Mouse (Mus musculus): ENCODE data around the gene Abi1. TPM values are rescaled to one million over a fixed set of nuclear protein-coding genes. Genes with fewer than 3 reads are reported as not detected.
"Not testable (repeated sequence)": the region's sequence is repeated elsewhere in the genome, so short reads cannot be mapped to it uniquely, and the experiment has no call there.

Abi1 gene
- polyA plus RNA-seq, 3 experiments from 2014 or later, result 205 to 247 (median 244) TPM

GRCm38 (mm10) chr2:23030631-23031030 lies 9.4 kb downstream of the Abi1 start:
- ATAC-seq, result no peak

GRCm38 (mm10) chr2:23028826-23029225 lies 11.2 kb downstream of the Abi1 start:
- no peak for ATAC-seq

DNA sequence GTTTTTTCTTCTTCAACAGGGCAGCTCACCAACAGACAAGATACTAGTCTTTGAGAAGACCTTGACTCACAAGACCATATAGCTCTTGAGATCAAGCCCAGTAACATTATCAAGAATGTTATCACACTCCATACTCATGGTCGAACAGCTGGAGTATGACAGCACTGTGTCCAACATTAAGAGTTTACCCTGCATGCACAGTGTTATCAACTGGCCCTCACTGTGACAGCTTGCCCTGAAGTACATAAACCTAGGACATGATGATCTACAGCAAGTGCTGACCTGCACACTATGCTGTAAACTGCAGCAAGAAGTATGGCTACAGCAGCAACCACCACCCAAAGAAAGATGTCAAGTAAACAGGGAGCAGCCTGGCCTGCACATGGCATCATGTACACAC lies 13.7 kb downstream of the Abi1 start:
- no peak for ATAC-seq

DNA sequence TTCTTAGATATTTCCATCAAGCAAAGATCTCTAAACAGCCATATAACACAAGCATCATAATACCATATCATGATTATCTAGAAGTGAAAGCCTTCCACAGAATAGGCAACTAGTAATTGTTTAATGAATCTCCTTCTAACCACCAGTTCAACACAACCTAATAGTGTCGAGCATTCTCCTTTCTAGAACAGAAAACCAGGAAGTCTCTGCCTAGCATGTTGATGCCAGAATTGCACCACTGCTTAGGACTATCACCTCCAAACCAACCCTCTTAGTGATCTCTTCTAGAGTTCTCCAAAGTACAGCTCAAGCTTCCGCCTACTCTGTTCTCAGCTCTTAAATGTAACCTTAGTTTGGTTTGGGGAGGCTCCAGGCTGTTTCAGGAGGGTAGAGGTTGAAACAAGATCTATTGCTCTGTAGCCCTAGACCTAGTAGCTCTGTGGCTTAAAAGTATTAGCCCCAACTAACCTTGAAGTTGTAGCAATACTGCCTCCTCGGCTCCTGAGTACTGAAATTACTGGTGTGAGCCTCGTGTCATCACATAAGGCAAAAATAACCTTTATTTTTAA lies 16.2 kb downstream of the Abi1 start:
- ATAC-seq, result no peak

DNA sequence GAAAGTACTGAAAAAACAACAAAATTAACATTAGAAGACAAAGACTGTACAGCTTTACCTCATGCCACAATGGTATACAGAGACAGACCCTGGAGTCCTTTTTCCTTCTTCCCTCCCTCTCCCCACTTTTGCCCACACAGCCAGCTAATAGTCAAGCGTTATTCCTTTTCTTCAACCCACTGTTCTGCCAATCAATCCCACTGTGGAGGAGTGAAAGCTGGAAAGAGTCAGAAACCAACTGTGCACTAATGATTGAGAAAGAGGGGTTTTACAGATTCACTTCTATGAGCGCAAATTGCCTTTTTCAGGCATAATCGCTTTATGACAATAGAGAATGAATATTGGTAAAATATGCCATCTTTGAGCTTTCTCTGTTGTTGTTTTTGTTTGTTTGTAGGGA lies 17.0 kb downstream of the Abi1 start:
- ATAC-seq, result no peak

GRCm38 (mm10) chr2:23021721-23022120 lies 18.3 kb downstream of the Abi1 start:
- peak; percentile 26 for ATAC-seq

- ATAC-seq, result peak; percentile 62
These were observed 18.7 kb downstream of the Abi1 start for GRCm38 (mm10) chr2:23021320-23021719.

DNA sequence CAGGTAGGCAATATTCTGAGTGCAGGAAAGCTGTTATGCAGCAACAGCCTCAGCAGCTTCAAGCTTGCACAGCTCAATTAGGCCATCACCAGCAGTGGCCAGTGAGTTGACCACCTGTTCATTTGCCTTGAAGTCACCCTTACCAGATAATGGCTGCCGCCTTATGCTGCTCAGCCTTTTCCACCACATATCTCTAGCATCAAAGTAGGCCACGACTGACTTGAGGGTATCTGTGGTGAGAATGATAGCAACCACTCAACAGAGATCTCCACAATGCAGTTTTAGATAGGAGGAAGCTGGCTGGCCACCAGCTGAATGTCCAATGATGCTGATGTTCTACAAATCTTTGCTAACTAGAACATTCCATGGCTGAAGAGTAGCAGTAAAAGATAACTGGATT lies 20.9 kb downstream of the Abi1 start:
- no peak for ATAC-seq

DNA sequence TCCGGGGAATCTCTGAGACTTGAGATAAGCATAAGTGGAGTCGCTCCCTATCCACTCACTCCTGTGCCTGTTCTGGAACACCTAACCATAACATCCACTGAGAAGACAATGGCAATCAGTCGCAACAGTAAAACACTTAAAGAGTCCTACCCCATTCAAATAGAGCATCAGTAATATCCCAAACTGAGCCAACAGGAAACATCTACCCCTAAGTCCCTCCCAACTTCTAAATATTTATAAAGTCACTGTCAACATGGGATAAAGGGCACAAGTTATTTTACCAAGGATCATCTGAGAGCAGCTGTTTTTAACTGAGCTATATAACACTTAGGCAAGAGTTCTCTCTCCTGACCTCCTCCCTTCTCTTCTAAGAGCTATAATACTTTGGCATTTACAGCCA lies 23.9 kb downstream of the Abi1 start:
- ATAC-seq, result no peak

GRCm38 (mm10) chr2:23015335-23015734 lies 24.7 kb downstream of the Abi1 start:
- ATAC-seq, result no peak

DNA sequence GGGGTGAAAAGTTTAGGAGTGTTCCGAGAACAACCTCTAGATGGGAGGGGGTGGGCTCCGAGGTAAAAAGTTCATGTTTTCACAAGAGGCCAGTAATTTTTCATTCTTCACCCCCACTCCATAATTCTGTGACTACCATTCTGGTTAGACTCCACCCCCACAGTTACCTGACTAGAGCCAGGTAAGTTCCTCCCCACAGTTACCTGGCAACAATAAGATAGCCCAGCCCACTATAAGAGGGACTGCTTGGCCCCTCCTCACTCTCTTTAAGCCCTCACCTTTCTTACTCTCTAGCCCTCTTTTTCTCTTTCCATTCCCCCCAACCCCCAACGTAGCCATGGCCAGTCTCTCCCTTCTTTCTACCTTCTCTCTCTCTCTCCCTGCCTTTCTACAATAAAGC lies 25.1 kb downstream of the Abi1 start:
- not testable (repeated sequence) for ATAC-seq

DNA sequence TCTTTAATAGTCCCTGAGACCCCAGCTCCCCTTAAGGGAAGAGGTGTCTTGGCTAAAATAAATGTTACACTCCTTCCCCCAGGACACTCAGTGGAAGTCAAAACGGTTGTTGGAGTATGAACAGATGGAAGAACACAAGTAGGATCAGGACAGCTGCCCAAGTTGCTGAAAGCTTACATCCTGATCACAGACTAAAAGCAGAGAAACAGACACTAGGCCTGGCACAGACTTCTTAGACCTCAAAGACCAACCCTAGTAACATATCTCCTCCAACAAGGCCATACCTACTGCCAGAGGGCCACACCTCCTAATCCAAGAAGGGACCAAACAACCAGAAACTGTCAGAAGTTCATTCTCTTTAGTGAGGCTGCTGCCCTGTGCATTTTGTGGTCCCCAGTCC lies 31.8 kb downstream of the Abi1 start:
- ATAC-seq, result no peak

GRCm38 (mm10) chr2:23007577-23007976 lies 32.5 kb downstream of the Abi1 start:
- no peak for ATAC-seq

DNA sequence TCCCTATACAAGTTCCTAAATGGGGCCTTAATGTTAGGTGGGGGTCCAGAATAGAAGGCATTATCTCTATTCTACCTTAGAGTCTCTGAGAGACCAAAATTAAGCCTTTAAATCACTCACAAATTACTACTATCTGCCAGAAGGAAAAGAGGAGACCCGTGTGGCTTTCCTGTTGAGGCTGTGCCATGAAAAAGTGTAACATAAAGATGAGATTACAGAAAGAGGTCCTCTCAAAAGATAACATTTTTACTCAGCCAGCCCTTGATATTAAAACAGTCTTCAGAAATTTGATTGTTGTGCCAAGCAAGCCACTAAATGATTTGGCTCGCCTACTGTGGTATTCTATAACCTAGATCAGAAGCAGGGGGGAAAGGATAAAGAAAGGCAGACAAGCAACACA lies 32.9 kb downstream of the Abi1 start:
- ATAC-seq, result no peak

DNA sequence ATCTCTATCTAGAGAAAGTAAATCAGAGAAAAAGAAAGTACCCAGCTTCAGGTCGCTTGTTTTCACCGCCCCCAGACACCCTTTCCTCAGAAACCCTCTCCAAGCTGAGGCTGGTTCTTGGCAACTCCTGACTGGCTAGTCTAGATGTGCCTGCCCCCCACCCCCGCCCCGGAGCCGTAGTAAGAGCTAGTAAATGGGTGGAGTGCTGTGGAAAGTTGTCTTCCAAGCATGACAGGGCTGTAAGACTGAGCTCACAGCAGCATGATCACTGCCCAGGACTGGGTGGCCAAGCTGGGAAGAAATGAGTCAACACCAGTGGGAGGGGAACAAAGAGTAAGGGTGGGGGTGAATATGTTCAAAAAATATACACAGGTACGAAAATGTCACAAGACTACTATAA lies 33.8 kb downstream of the Abi1 start:
- peak; percentile 80 for ATAC-seq

DNA sequence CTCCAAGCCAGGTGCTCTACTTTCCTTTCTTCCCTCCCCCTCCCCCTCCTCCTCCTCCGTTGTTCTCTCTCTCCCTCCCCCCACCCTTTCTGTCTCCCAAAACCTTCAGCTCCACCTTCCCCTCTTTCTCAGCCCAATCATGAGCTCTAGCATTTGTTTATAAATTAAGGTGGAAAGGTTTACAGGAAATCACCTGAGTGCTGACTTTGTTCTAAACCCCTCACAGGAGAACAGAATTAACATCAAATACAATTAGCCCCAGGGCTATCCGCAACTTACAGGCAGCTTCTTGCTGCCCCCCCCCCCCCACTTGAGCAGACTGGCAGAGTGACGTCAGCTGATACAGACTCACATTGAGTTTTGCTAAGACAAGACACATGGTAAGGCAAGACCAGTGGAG lies 37.4 kb downstream of the Abi1 start:
- ATAC-seq, result no peak

GRCm38 (mm10) chr2:22999620-23000019 lies 40.4 kb downstream of the Abi1 start:
- ATAC-seq, result no peak

GRCm38 (mm10) chr2:22998804-22999203 lies 41.2 kb downstream of the Abi1 start:
- no peak for ATAC-seq

- ATAC-seq, result no peak
These were observed 42.0 kb downstream of the Abi1 start for GRCm38 (mm10) chr2:22998015-22998414.

GRCm38 (mm10) chr2:22996071-22996470 lies 44.0 kb downstream of the Abi1 start:
- ATAC-seq, result no peak

- ATAC-seq, result no peak
These were observed 53.9 kb downstream of the Abi1 start for GRCm38 (mm10) chr2:22985973-22986657.

GRCm38 (mm10) chr2:22977387-22977973 lies 62.6 kb downstream of the Abi1 start:
- ATAC-seq, result no peak

- ATAC-seq, result peak; percentile 18
These were observed 77.1 kb downstream of the Abi1 start for GRCm38 (mm10) chr2:22962970-22963369.

DNA sequence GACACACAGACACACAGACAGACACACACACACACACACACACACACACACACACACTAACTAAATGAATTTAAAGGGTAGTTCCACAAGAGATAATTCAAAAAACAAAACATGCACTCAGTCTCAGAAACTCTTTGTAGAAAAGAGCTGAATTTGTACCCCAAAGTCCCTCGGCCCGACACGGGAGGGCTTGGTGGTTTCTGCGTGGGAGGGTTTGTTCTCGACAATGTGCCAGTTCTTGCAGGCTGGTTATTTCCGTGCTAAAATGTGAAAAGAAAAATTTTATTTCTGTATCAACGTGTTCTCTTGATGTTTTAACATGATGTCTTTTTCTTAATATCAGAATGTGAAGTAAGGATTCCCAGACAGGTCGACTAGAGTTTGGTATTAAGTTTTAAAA lies 77.8 kb downstream of the Abi1 start:
- peak; percentile 71 for ATAC-seq
